Mouse (Mus musculus): ENCODE measurements around the gene Commd4.
A peak's percentile ranks its signal among the peaks of the same experiment; 100 is the strongest.
"Not testable (repeated sequence)": the region's sequence is repeated elsewhere in the genome, so short reads cannot be mapped to it uniquely, and the experiment has no call there.

Commd4 gene

GRCm38 (mm10) chr9:57158013-57158470, at the start of gene Commd4:
Commd4 (minus strand) TSS chr9:57158331.
- DNase-seq (ENCODE audit: low spot score) = peak; percentile 89

GRCm38 (mm10) chr9:57206896-57207295, 48.8 kb upstream of the Commd4 start:
- DNase-seq (ENCODE audit: low spot score) = no peak

- DNase-seq (ENCODE audit: low spot score) = not testable (repeated sequence)
These were observed 45.4 kb upstream of the Commd4 start for GRCm38 (mm10) chr9:57203571-57203970.

GRCm38 (mm10) chr9:57202981-57203380, 44.9 kb upstream of the Commd4 start:
- DNase-seq (ENCODE audit: low spot score) = no peak

- no peak for DNase-seq (ENCODE audit: low spot score)
These were observed 39.3 kb upstream of the Commd4 start for GRCm38 (mm10) chr9:57197414-57197813.

GRCm38 (mm10) chr9:57196708-57197107, 38.6 kb upstream of the Commd4 start:
- DNase-seq (ENCODE audit: low spot score) = no peak

- DNase-seq (ENCODE audit: low spot score) = no peak
These were observed 10.3 kb upstream of the Commd4 start for GRCm38 (mm10) chr9:57168411-57168810.

GRCm38 (mm10) chr9:57166173-57166572, 8.0 kb upstream of the Commd4 start:
- no peak for DNase-seq (ENCODE audit: low spot score)

GRCm38 (mm10) chr9:57163137-57163536, 5.0 kb upstream of the Commd4 start:
- DNase-seq (ENCODE audit: low spot score) = no peak

- no peak for DNase-seq (ENCODE audit: low spot score)
These were observed 4.4 kb upstream of the Commd4 start for GRCm38 (mm10) chr9:57162496-57162895.

GRCm38 (mm10) chr9:57158506-57158905, 375 bp upstream of the Commd4 start:
- DNase-seq (ENCODE audit: low spot score) = no peak

GRCm38 (mm10) chr9:57157499-57157898, 632 bp downstream of the Commd4 start:
- DNase-seq (ENCODE audit: low spot score) = no peak

- DNase-seq (ENCODE audit: low spot score) = no peak
These were observed 1.3 kb downstream of the Commd4 start for GRCm38 (mm10) chr9:57156823-57157222.

- DNase-seq (ENCODE audit: low spot score) = no peak
These were observed 1.7 kb downstream of the Commd4 start for GRCm38 (mm10) chr9:57156383-57156782.

GRCm38 (mm10) chr9:57152331-57152730, 5.8 kb downstream of the Commd4 start:
- no peak for DNase-seq (ENCODE audit: low spot score)

GRCm38 (mm10) chr9:57150192-57150591, 7.9 kb downstream of the Commd4 start:
- no peak for DNase-seq (ENCODE audit: low spot score)

GRCm38 (mm10) chr9:57149021-57149420, 9.1 kb downstream of the Commd4 start:
- no peak for DNase-seq (ENCODE audit: low spot score)

- DNase-seq (ENCODE audit: low spot score) = peak; percentile 62
These were observed 9.8 kb downstream of the Commd4 start, which contains the start of gene Neil1 for GRCm38 (mm10) chr9:57148144-57148878. Neil1 (minus strand) TSS chr9:57148305.

- no peak for DNase-seq (ENCODE audit: low spot score)
These were observed 10.7 kb downstream of the Commd4 start for GRCm38 (mm10) chr9:57147205-57148143.

- DNase-seq (ENCODE audit: low spot score) = no peak
These were observed 11.6 kb downstream of the Commd4 start for GRCm38 (mm10) chr9:57146451-57147066.

GRCm38 (mm10) chr9:57144830-57145229, 13.3 kb downstream of the Commd4 start:
- no peak for DNase-seq (ENCODE audit: low spot score)

GRCm38 (mm10) chr9:57143212-57143611, 14.9 kb downstream of the Commd4 start:
- no peak for DNase-seq (ENCODE audit: low spot score)
